Mouse (Mus musculus) neural tube, embryonic 14.5 days (tissue): Measurements from ENCODE around the gene Ppp1r36. TPM values are rescaled to one million over a fixed set of nuclear protein-coding genes. Genes with fewer than 3 reads are reported as not detected.

Experiments
- ATAC-seq: fragments of 200-750 bp; cut with Nextera tagmentation; 2 replicates; pipeline ENCODE4 v1.8.0; 2017; ENCODE audit warnings: low read depth, mild to moderate bottlenecking, moderate TSS enrichment, moderate library complexity
- H3K27ac ChIP-seq: fragments of 300-500 bp; sonication (generic); 2 replicates; pipeline ENCODE4 v1.5.1; 2014; ENCODE audit warnings: low read depth, mild to moderate bottlenecking, control low read depth, low read length, moderate library complexity, mixed read lengths
- H3K27me3 ChIP-seq: fragments of 300-500 bp; sonication (generic); 2 replicates; pipeline ENCODE4 v1.6.1; 2014; ENCODE audit warnings: low read length; ENCODE audit not compliant: control insufficient read depth, insufficient read depth
- H3K36me3 ChIP-seq: fragments of 300-500 bp; sonication (generic); 2 replicates; pipeline ENCODE4 v1.6.1; 2014; ENCODE audit warnings: low read length, mixed read lengths; ENCODE audit not compliant: control insufficient read depth, insufficient read depth
- H3K4me1 ChIP-seq: fragments of 300-500 bp; sonication (generic); 2 replicates; pipeline ENCODE4 v1.6.1; 2014; ENCODE audit warnings: low read length; ENCODE audit not compliant: control insufficient read depth, insufficient read depth
- H3K4me2 ChIP-seq: fragments of 300-500 bp; sonication (generic); 2 replicates; pipeline ENCODE4 v1.6.1; 2014; ENCODE audit warnings: mild to moderate bottlenecking, low read depth, low read length, control low read depth
- H3K4me3 ChIP-seq: fragments of 300-500 bp; sonication (generic); 2 replicates; pipeline ENCODE4 v1.5.1; 2014; ENCODE audit warnings: low read depth, low read length, control low read depth, mixed read lengths
- H3K9ac ChIP-seq: fragments of 300-500 bp; sonication (generic); replicated peaks from 2 replicates; pipeline ENCODE4 v1.6.1; 2014; ENCODE audit warnings: low read depth, mild to moderate bottlenecking, control low read depth, low read length, mixed read lengths
- H3K9me3 ChIP-seq: fragments of 300-500 bp; sonication (generic); 2 replicates; pipeline ENCODE4 v1.6.1; 2016; ENCODE audit warnings: low read length; ENCODE audit not compliant: control insufficient read depth
- WGBS: fragments of 180-500 bp; shearing (Covaris S2); extraction: QIAGEN DNeasy Blood & Tissue Kit; methylation state at CpG from one replicate; pipeline ENCODE4 v1.1.7; 2014; 5-methylcytosine and 5-hydroxymethylcytosine counted together
- polyA plus RNA-seq: library from polyadenylated mRNA; unstranded; fragments of >200 nt; fragmentation: Nextera tagmentation; extraction: Ambion mirVana; gene quantifications from 2 replicates; pipeline ENCODE4 v1.2.1, GENCODE M21; 2014

Ppp1r36 gene
- polyA plus RNA-seq, 1 experiment from 2014 or later: 1.5 TPM

GRCm38 (mm10) chr12:76404836-76405182, 12.5 kb upstream of the Ppp1r36 start:
- H3K4me2 ChIP-seq: peak overlapping the region; percentile 80
- 9% methylated on average over 20 of the region's 20 CpGs for WGBS
- no peak overlapping the region for H3K9ac ChIP-seq
- no peaks in the 10 kb centered on the region for H3K36me3 ChIP-seq
- no peak overlapping the region for H3K27ac ChIP-seq
- H3K4me3 ChIP-seq: peak overlapping the region; percentile 67
- ATAC-seq: no peak
- peaks cover 10% of the 10 kb centered on the region for H3K4me1 ChIP-seq
- peaks cover 27% of the 10 kb centered on the region for H3K27me3 ChIP-seq
- no peaks in the 10 kb centered on the region for H3K9me3 ChIP-seq

GRCm38 (mm10) chr12:76405183-76405970, 12.0 kb upstream of the Ppp1r36 start:
- Histone ChIP-seq H3K27me3 (peaks cover 27% of the 10 kb centered on the region), H3K36me3 (no peaks in the 10 kb centered on the region), H3K4me3 (peak overlapping the region; percentile 67), H3K9me3 (no peaks in the 10 kb centered on the region), H3K9ac (no peak overlapping the region), H3K4me1 (peaks cover 10% of the 10 kb centered on the region), H3K4me2 (peak overlapping the region; percentile 80), H3K27ac (no peak overlapping the region)
- 3% methylated on average over 64 of the region's 64 CpGs for WGBS
- ATAC-seq: no peak

DNA sequence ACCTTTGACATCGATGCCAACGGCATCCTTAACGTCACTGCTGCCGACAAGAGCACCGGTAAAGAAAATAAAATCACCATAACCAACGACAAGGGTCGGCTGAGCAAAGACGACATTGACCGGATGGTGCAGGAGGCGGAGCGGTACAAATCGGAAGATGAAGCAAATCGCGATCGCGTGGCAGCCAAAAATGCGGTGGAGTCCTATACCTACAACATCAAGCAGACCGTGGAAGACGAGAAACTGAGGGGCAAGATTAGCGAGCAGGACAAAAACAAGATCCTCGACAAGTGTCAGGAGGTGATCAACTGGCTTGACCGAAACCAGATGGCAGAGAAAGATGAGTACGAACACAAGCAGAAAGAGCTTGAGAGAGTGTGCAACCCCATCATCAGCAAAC, 11.4 kb upstream of the Ppp1r36 start:
- peaks cover 10% of the 10 kb centered on the region for H3K4me1 ChIP-seq
- peaks cover 27% of the 10 kb centered on the region for H3K27me3 ChIP-seq
- WGBS: 2% methylated on average over 23 of the region's 23 CpGs
- no peak overlapping the region for H3K27ac ChIP-seq
- peak overlapping the region; percentile 67; the same call in 1 of the 2 replicates for H3K4me3 ChIP-seq
- no peak for ATAC-seq
- no peak overlapping the region for H3K9ac ChIP-seq
- no peaks in the 10 kb centered on the region for H3K36me3 ChIP-seq
- H3K4me2 ChIP-seq: peak overlapping the region; percentile 80; the same call in 1 of the 2 replicates
- no peaks in the 10 kb centered on the region for H3K9me3 ChIP-seq

GRCm38 (mm10) chr12:76407184-76407583, 10.2 kb upstream of the Ppp1r36 start:
- Histone ChIP-seq H3K4me1 (peaks cover 10% of the 10 kb centered on the region), H3K27me3 (peaks cover 25% of the 10 kb centered on the region), H3K36me3 (no peaks in the 10 kb centered on the region), H3K4me2 (no peak overlapping the region), H3K27ac (no peak overlapping the region), H3K9ac (no peak overlapping the region), H3K9me3 (no peaks in the 10 kb centered on the region), H3K4me3 (no peak overlapping the region)
- WGBS: 50% methylated on average over 1 of the region's 1 CpGs
- no peak for ATAC-seq

DNA sequence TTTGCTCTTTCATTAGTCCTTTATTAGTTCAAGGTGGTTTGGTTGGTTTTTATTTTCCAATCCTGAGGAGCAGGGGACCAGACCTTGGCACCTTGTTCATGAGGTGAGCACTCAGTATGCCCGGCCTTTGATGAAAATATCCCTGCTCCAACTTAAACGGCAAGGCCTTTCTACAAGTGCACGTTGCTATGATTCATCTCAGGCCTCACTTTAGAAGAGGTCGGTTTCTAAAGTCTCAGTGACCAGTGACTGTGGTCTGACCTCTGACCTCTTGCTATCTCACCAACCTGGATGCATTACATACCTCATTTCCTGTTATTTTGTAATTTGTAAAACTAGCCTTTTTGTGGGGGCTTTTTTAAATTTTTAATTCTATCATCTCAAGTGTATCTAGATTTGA, 8.2 kb upstream of the Ppp1r36 start:
- Histone ChIP-seq H3K4me1 (peaks cover 3% of the 10 kb centered on the region; the same call in 1 of the 2 replicates), H3K36me3 (no peaks in the 10 kb centered on the region), H3K4me3 (no peak overlapping the region), H3K9ac (no peak overlapping the region), H3K27ac (no peak overlapping the region), H3K4me2 (no peak overlapping the region), H3K27me3 (peaks cover 23% of the 10 kb centered on the region), H3K9me3 (no peaks in the 10 kb centered on the region)
- 71% methylated on average over 4 of the region's 4 CpGs for WGBS
- no peak for ATAC-seq

- H3K9ac ChIP-seq: no peak overlapping the region
- no peak overlapping the region for H3K4me3 ChIP-seq
- no peak for ATAC-seq
- H3K4me2 ChIP-seq: no peak overlapping the region
- H3K27ac ChIP-seq: no peak overlapping the region
- no peaks in the 10 kb centered on the region for H3K27me3 ChIP-seq
- H3K4me1 ChIP-seq: peaks cover 4% of the 10 kb centered on the region; the same call in 1 of the 2 replicates
- H3K9me3 ChIP-seq: no peaks in the 10 kb centered on the region
- 88% methylated on average over 11 of the region's 12 CpGs for WGBS
- no peaks in the 10 kb centered on the region for H3K36me3 ChIP-seq
Measured at GRCm38 (mm10) chr12:76415383-76416010, 1.8 kb upstream of the Ppp1r36 start.

- no peak overlapping the region for H3K27ac ChIP-seq
- no peak overlapping the region for H3K4me3 ChIP-seq
- no peak overlapping the region for H3K9ac ChIP-seq
- H3K4me2 ChIP-seq: no peak overlapping the region
- peaks cover 4% of the 10 kb centered on the region; the same call in 1 of the 2 replicates for H3K4me1 ChIP-seq
- H3K27me3 ChIP-seq: no peaks in the 10 kb centered on the region
- ATAC-seq: no peak
- H3K9me3 ChIP-seq: no peaks in the 10 kb centered on the region
- 96% methylated on average over 5 of the region's 5 CpGs for WGBS
- no peaks in the 10 kb centered on the region for H3K36me3 ChIP-seq
Measured at GRCm38 (mm10) chr12:76418346-76418745, 1.0 kb downstream of the Ppp1r36 start.

GRCm38 (mm10) chr12:76425256-76425655, 7.9 kb downstream of the Ppp1r36 start:
- Histone ChIP-seq H3K27ac (no peak overlapping the region), H3K9me3 (no peaks in the 10 kb centered on the region), H3K4me2 (no peak overlapping the region), H3K4me3 (no peak overlapping the region), H3K27me3 (no peaks in the 10 kb centered on the region), H3K4me1 (no peaks in the 10 kb centered on the region), H3K36me3 (no peaks in the 10 kb centered on the region), H3K9ac (no peak overlapping the region)
- 90% methylated on average over 3 of the region's 3 CpGs for WGBS
- ATAC-seq: no peak

- H3K4me1 ChIP-seq: no peaks in the 10 kb centered on the region
- WGBS: 57% methylated on average over 5 of the region's 5 CpGs
- no peak overlapping the region for H3K27ac ChIP-seq
- no peaks in the 10 kb centered on the region for H3K36me3 ChIP-seq
- H3K9ac ChIP-seq: no peak overlapping the region
- H3K9me3 ChIP-seq: no peaks in the 10 kb centered on the region
- H3K4me3 ChIP-seq: no peak overlapping the region
- H3K4me2 ChIP-seq: no peak overlapping the region
- H3K27me3 ChIP-seq: no peaks in the 10 kb centered on the region
- ATAC-seq: no peak
Measured at GRCm38 (mm10) chr12:76427546-76427945, 10.2 kb downstream of the Ppp1r36 start.
